Mouse (Mus musculus) E14TG2a.4 (cell line): ENCODE data around the gene Hck.

Source experiments
- CTCF ChIP-seq: conservative IDR thresholded peaks from 2 replicates; pipeline ENCODE4 v1.5.1; 2014; ENCODE audit warnings: low read length
- POU5F1 ChIP-seq: IDR thresholded peaks from 2 replicates; pipeline ENCODE4 v1.6.1; 2014; ENCODE audit warnings: low read length, borderline replicate concordance

- TF ChIP-seq CTCF (no peak), POU5F1 (no peak)
These were observed 1.1 kb upstream of the Hck start for GRCm38 (mm10) chr2:153107046-153107766.
